Mouse (Mus musculus): ENCODE data around the gene Bahd1. TPM values are rescaled to one million over a fixed set of nuclear protein-coding genes. Genes with fewer than 3 reads are reported as not detected.
A peak's percentile ranks its signal among the peaks of the same experiment; 100 is the strongest.

Gene Bahd1
- polyA plus RNA-seq, 1 experiment from 2014 or later = 3.3 TPM

DNA sequence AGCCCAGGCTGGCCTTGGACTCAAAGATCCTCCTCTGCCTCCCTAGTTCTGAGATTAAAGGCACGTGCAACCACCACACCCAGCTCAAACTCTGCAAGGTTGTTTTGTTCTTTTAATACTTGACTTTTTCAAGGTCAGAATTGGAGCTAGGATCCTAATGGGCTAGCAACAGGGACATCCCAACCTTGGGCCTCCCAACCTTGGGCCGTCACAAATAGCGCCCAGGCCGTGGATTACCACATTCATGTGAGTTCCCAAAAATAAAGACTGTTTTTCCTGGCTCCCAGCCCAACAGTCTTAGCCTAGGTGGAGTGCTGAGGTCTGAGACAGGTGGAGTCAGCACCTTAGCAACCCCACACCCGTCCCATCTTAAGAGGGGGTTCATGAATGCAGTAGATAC lies 18.2 kb upstream of the Bahd1 start:
- Histone ChIP-seq H3K4me3 (no peak overlapping the region), H3K9me3 (replicated peaks) (no peaks in the 10 kb centered on the region), H3K27ac (no peak overlapping the region), H3K9ac (no peak overlapping the region), H3K27me3 (peaks cover 25% of the 10 kb centered on the region), H3K4me1 (replicated peaks) (peaks cover 16% of the 10 kb centered on the region), H3K4me2 (no peak overlapping the region), H3K36me3 (peaks cover 10% of the 10 kb centered on the region)
- no peak for ATAC-seq (replicated peaks; ENCODE audit: insufficient number of reproducible peaks, insufficient read depth, low FRiP score, low read depth)
- WGBS = 74% methylated on average over 5 of the region's 5 CpGs

DNA sequence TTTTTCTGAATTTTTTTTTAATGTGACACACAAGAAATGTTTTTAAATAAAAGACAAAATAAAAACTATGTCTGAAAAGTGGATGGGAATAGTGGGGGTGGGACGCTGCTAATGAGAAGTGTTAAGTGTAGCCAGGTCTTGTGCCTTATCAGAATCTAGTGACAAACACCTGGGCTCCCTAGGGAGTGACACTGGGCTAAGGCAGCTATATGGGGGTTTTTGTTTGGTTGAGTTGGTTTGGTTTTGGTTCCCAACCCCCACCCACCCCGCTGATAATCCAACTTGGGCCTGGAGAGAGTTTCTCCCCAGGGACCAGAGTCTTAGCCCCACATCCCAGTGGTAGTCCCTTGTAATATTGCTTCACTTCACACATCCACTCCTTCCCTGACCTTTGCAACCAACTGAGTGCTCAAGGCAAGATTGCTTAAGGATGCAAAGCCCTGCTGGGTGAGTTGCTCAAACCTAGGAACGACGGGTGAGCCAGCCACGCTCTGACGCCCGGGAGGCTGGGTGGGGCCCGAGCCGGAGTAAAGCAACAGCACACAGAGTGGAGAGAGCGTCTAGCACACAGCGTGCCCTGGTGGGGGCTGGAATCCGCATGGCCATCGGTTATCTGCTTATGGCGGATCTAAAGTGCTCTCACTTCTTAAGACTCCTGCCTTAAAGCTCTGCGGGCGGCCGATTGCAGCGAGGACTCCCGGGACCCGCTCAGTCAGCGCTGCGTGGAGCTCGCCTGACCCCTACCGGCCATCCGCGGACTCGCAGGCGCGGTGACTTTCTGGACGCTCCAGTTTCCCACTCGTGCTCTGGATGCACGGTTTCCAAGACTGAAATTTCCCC lies 17.1 kb upstream of the Bahd1 start:
- H3K4me2 ChIP-seq = peak overlapping the region; percentile 79
- ATAC-seq (replicated peaks; ENCODE audit: insufficient number of reproducible peaks, insufficient read depth, low FRiP score, low read depth) = peak; percentile 72
- peaks cover 29% of the 10 kb centered on the region for H3K27me3 ChIP-seq
- H3K36me3 ChIP-seq = peaks cover under 1% of the 10 kb centered on the region; the same call in 1 of the 2 replicates
- 3% methylated on average over 32 of the region's 32 CpGs for WGBS
- peak overlapping the region; percentile 46 for H3K4me3 ChIP-seq
- H3K27ac ChIP-seq = no peak overlapping the region
- peak overlapping the region; percentile 52 for H3K9ac ChIP-seq
- no peaks in the 10 kb centered on the region for H3K9me3 ChIP-seq (replicated peaks)
- peaks cover 22% of the 10 kb centered on the region for H3K4me1 ChIP-seq (replicated peaks)

DNA sequence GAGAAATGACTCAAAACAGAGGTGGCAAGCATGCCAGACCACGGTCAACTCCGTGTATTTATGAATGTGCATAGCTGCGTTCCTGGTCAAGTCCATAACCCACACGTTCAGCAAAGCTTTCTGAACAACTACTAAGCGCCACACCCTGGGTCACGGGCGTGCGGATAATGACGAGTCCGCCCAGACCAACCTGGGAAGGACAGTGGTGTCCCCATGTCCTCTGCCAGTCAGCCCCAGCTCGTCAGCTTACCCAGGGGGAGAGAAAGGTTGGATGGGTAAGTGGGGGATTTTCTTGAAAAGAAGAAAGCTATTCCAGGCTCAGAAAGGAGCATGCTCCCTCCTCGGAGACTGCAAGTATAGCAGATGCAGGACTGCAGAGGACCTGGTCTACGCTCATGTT lies 12.7 kb upstream of the Bahd1 start:
- peak overlapping the region; percentile 48 for H3K4me2 ChIP-seq
- no peak overlapping the region; the same call in 1 of the 2 replicates for H3K4me3 ChIP-seq
- WGBS = 51% methylated on average over 13 of the region's 13 CpGs

DNA sequence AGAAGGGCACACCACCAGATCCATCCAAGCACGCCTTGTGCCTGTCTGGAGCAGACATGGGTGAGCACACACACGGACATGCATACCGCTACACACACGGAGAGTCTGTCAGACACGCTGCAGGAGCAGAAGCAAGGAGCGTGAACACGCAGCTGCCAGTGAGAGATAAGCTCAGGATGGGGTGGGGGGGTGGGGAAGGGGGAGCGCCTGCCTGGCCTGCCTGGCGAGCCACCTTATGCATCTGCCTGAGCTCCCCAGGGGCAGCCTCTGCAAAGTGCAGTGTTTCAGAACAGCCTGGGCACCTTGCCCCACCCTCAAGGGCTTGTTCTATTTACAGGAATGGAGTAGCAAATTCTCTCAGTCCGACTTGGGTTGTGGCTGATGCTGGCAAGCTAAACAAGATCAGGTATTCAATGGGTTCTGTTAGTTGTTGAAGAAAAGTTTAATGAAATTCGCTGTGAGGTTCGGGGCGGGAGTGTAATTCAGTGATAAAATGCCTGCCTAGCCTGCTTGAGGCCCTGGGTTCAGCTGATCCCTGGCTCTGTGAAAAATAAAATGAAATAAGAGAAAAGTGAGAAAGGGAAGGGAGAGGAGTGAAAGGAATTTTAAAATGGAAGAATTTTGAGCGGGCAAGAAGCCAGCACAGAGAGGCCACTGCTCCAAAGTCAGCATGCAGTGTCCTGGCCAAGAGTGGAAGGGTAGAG lies 12.2 kb upstream of the Bahd1 start:
- Histone ChIP-seq H3K4me3 (no peak overlapping the region; the same call in 1 of the 2 replicates), H3K27me3 (peaks cover 48% of the 10 kb centered on the region), H3K4me2 (peak overlapping the region; percentile 48), H3K36me3 (no peaks in the 10 kb centered on the region), H3K9ac (no peak overlapping the region), H3K27ac (no peak overlapping the region), H3K9me3 (replicated peaks) (no peaks in the 10 kb centered on the region), H3K4me1 (replicated peaks) (peaks cover 12% of the 10 kb centered on the region)
- 14% methylated on average over 14 of the region's 14 CpGs for WGBS
- peak; percentile 25 for ATAC-seq (replicated peaks; ENCODE audit: insufficient number of reproducible peaks, insufficient read depth, low FRiP score, low read depth)

More for the DNA sequence above, 12.7 kb upstream of the Bahd1 start:
- ATAC-seq (replicated peaks; ENCODE audit: insufficient number of reproducible peaks, insufficient read depth, low FRiP score, low read depth) = no peak
- no peak overlapping the region for H3K27ac ChIP-seq
- H3K9me3 ChIP-seq (replicated peaks) = no peaks in the 10 kb centered on the region
- H3K36me3 ChIP-seq = no peaks in the 10 kb centered on the region
- H3K4me1 ChIP-seq (replicated peaks) = peaks cover 17% of the 10 kb centered on the region
- H3K27me3 ChIP-seq = peaks cover 44% of the 10 kb centered on the region
- H3K9ac ChIP-seq = no peak overlapping the region

DNA sequence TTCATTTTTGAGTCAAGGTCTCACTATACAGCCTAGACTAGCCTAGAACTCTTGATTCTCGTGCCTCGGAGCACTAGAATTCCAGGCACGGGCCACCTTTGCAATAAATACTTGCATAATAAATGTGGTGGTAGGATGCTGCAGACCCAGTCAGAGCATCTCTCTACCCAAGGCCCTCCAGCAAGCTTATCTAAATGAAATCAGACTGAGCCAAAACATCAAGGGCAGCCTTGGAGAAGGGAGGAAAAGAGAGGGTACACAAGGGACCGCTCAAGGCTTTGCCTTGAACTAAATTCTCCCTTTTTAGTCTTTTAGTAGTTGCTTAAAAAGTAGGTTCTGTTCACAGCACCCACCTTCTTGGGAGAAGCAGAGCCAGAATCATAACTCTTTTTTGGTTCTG lies 9.0 kb upstream of the Bahd1 start:
- H3K9me3 ChIP-seq (replicated peaks) = no peaks in the 10 kb centered on the region
- WGBS = 88% methylated on average over 4 of the region's 4 CpGs
- H3K27ac ChIP-seq = no peak overlapping the region
- no peak overlapping the region for H3K9ac ChIP-seq
- no peaks in the 10 kb centered on the region for H3K36me3 ChIP-seq
- H3K27me3 ChIP-seq = peaks cover 52% of the 10 kb centered on the region
- H3K4me3 ChIP-seq = no peak overlapping the region
- no peak for ATAC-seq (replicated peaks; ENCODE audit: insufficient number of reproducible peaks, insufficient read depth, low FRiP score, low read depth)
- no peak overlapping the region for H3K4me2 ChIP-seq
- peaks cover 14% of the 10 kb centered on the region for H3K4me1 ChIP-seq (replicated peaks)

DNA sequence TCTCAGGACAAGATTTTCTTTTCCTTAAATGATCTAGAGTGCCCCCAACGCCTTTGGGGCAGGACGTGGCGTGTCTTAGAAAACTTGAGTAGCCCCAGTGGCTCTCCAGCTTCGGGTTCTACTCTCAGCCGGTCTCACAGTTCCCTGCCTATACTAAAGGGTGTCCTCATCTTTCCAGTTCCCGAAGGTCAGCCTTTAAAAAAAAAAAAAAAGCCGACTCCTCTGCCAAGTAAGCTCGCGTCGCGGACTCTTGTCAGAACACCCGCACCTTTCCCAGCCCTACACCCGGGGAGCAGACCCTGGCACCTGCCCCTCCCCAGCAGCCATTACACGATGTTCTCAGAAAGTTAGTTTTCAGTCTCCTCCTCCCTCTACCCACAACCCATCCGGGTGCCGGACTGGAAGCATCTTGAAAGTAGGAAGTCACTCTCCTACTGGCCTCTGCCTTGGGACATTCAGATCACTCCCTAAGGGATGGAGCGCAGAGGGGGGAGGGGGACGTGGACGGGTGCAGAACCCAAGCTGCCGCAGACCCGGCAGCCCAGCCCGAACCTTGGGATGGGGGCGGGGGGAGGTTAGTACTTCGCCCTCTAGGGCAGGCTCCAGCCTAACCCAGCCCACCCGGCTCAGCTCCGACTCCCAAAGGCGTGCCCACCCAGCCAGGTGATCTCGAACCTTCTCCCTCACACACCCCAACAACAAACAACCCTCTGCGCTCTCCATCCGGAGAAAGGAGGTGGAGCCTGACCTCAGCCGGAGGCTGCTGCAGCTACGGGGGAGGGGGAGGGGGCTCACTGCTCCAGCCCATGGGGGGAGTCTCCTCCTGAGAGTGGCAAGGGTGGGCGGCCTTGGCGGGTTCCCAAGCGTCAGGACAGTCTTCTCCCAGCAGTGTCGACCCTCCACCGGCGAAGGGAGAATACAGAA lies 3.9 kb upstream of the Bahd1 start:
- H3K9ac ChIP-seq = peak overlapping the region; percentile 54
- peaks cover 86% of the 10 kb centered on the region for H3K27me3 ChIP-seq
- H3K9me3 ChIP-seq (replicated peaks) = no peaks in the 10 kb centered on the region
- H3K27ac ChIP-seq = no peak overlapping the region
- H3K36me3 ChIP-seq = no peaks in the 10 kb centered on the region
- H3K4me1 ChIP-seq (replicated peaks) = peaks cover 35% of the 10 kb centered on the region
- H3K4me3 ChIP-seq = peak overlapping the region; percentile 51
- ATAC-seq (replicated peaks; ENCODE audit: insufficient number of reproducible peaks, insufficient read depth, low FRiP score, low read depth) = 0 out of 2 replicates have a peak, but pooled peaks have one; percentile 5
- peak overlapping the region; percentile 85 for H3K4me2 ChIP-seq
- WGBS = 2% methylated on average over 38 of the region's 38 CpGs

DNA sequence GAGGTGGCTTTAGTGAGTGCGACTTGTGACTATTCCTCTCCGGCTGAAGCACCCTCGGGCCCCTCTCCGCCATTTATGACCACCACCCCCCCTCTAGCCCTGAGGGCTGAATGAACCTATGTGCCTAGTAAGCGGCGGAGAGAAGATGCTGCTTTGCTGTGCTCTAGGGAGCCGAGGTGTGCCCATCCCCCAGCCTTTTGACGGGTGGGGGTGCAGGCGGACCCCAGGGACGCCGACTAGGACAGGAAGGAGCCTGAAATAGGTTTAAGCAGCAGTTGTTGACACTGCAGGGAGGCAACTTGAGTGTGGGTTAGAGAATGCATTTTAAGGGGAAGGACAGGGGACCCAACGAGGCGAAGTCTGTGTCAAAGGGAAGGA lies 3.3 kb upstream of the Bahd1 start:
- H3K4me2 ChIP-seq = peak overlapping the region; percentile 85
- H3K4me3 ChIP-seq = peak overlapping the region; percentile 51
- no peaks in the 10 kb centered on the region for H3K9me3 ChIP-seq (replicated peaks)
- WGBS = 1% methylated on average over 13 of the region's 13 CpGs
- no peak overlapping the region for H3K27ac ChIP-seq
- peak overlapping the region; percentile 54 for H3K9ac ChIP-seq
- ATAC-seq (replicated peaks; ENCODE audit: insufficient number of reproducible peaks, insufficient read depth, low FRiP score, low read depth) = no peak
- peaks cover 80% of the 10 kb centered on the region for H3K27me3 ChIP-seq
- H3K36me3 ChIP-seq = no peaks in the 10 kb centered on the region
- H3K4me1 ChIP-seq (replicated peaks) = peaks cover 35% of the 10 kb centered on the region

DNA sequence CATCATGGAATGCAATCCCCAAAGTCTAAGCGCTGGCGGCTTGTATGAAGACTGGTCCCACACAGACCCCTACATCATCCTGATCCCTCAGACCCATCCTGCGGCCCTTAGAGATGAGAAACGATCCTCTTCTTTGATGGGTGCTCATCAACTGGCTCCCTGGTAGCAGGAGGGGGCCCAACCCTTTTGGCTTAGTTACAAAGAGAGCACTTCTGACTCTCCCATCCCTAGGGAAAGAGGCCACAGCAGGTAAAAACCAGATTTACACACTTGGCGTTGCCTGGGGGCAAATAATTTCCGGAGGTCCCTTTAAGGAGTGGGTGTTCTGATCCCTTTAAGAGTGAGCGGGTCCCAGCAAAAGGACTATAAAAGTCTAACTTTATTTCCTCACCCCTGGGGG lies 2.8 kb upstream of the Bahd1 start:
- Histone ChIP-seq H3K4me2 (peak overlapping the region; percentile 85), H3K4me3 (peak overlapping the region; percentile 51), H3K9me3 (replicated peaks) (no peaks in the 10 kb centered on the region), H3K36me3 (no peaks in the 10 kb centered on the region), H3K27ac (no peak overlapping the region), H3K9ac (0 out of 2 replicates have a peak overlapping the region, but pooled peaks have one; percentile 54), H3K27me3 (peaks cover 75% of the 10 kb centered on the region), H3K4me1 (replicated peaks) (peaks cover 35% of the 10 kb centered on the region)
- ATAC-seq (replicated peaks; ENCODE audit: insufficient number of reproducible peaks, insufficient read depth, low FRiP score, low read depth) = no peak
- WGBS = 7% methylated on average over 7 of the region's 7 CpGs

DNA sequence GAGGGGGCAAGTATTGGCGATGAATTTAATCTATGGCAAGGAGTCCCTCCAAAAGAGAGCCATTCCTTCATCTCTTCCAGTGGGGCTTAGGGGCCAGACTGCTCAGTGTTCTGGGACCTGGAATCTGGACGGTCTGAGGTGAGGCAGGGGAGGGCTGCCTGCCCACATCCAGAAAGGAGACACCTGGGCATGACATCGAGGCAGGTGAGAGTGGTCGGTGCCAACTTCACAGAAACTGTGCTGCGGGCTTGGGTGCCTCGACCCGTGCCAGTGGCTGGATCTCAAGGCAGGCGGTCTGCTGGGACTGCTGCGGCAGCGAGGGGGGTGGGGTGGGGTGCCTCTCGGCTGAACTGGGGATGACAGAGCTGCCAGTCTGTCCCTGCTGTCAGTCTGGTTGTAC lies 2.4 kb upstream of the Bahd1 start:
- Histone ChIP-seq H3K9ac (no peak overlapping the region), H3K4me3 (peak overlapping the region; percentile 51; the same call in 1 of the 2 replicates), H3K4me1 (replicated peaks) (peaks cover 39% of the 10 kb centered on the region), H3K4me2 (no peak overlapping the region), H3K36me3 (no peaks in the 10 kb centered on the region), H3K9me3 (replicated peaks) (no peaks in the 10 kb centered on the region), H3K27me3 (peaks cover 73% of the 10 kb centered on the region), H3K27ac (no peak overlapping the region)
- WGBS = 4% methylated on average over 11 of the region's 11 CpGs
- ATAC-seq (replicated peaks; ENCODE audit: insufficient number of reproducible peaks, insufficient read depth, low FRiP score, low read depth) = no peak

DNA sequence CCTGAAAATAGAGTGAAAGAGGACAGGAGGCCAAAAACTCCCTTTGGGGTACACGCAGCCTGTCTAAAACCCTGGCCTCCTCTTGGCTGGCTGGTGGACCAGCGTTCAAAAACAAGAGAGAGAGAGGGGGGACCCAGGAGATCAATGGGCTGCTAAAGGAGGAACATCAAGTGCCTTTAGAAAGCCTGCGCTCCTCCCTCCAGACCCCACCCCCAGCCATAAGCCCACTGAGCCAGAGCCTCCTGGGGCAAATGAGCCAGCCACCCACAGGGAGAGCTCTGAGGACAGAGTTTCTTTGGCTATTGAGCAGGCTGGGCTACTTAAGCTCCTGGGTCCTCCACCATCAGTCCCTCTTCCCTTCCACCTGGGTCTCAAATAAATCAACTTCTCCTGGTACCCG lies 1.4 kb upstream of the Bahd1 start:
- WGBS = 15% methylated on average over 4 of the region's 4 CpGs
- ATAC-seq (replicated peaks; ENCODE audit: insufficient number of reproducible peaks, insufficient read depth, low FRiP score, low read depth) = no peak

DNA sequence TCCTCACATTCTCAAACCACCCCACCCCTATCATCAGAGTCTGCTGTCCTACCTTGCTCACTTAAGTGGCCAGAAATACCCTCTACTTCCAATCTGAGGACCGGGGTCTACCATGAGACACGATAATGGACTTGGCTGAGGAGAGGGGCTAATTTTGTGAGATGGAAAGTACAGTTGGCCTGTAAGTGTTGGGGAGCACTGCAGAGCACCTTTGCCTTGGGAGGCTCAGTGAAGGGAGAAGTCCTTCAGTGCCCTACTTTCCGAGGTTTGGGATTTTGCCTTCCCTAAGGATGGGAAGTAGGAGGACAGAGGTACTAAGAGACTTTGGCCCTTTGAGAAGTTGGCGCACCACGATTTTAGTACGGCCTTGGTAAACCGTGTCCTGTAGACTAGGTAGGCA lies 871 bp upstream of the Bahd1 start:
- Histone ChIP-seq H3K4me3 (no peak overlapping the region), H3K27me3 (peaks cover 61% of the 10 kb centered on the region), H3K27ac (no peak overlapping the region), H3K36me3 (no peaks in the 10 kb centered on the region), H3K4me1 (replicated peaks) (peaks cover 54% of the 10 kb centered on the region), H3K9me3 (replicated peaks) (no peaks in the 10 kb centered on the region), H3K4me2 (no peak overlapping the region), H3K9ac (no peak overlapping the region)
- WGBS = 22% methylated on average over 7 of the region's 7 CpGs
- no peak for ATAC-seq (replicated peaks; ENCODE audit: insufficient number of reproducible peaks, insufficient read depth, low FRiP score, low read depth)

More for the DNA sequence above, 1.4 kb upstream of the Bahd1 start:
- Histone ChIP-seq H3K4me3 (no peak overlapping the region), H3K9ac (no peak overlapping the region), H3K9me3 (replicated peaks) (no peaks in the 10 kb centered on the region), H3K4me2 (no peak overlapping the region), H3K27ac (no peak overlapping the region), H3K4me1 (replicated peaks) (peaks cover 49% of the 10 kb centered on the region), H3K36me3 (no peaks in the 10 kb centered on the region), H3K27me3 (peaks cover 66% of the 10 kb centered on the region)
